Mouse (Mus musculus) brain, embryonic 14.5 days (tissue): ENCODE results near the gene Dpyd. TPM values are rescaled to one million over a fixed set of nuclear protein-coding genes. Genes with fewer than 3 reads are reported as not detected.
A peak's percentile ranks its signal among the peaks of the same experiment; 100 is the strongest.

ENCODE experiments used
- DNase-seq: peaks from one replicate; pipeline ENCODE4 v3.0.0-alpha.2; 2011; ENCODE audit warnings: low read depth
- CTCF ChIP-seq: fragments of 200-500 bp; IDR thresholded peaks from 2 replicates; pipeline ENCODE4 v1.5.1; 2012; ENCODE audit warnings: inconsistent platforms, mild to moderate bottlenecking, moderate library complexity, borderline replicate concordance; ENCODE audit not compliant: insufficient read depth, insufficient read length; ENCODE audit errors: extremely low read depth
- POLR2A ChIP-seq: fragments of 200-500 bp; IDR thresholded peaks from 2 replicates; pipeline ENCODE4 v1.6.1; 2012; ENCODE audit warnings: mild to moderate bottlenecking, inconsistent platforms, borderline replicate concordance; ENCODE audit not compliant: poor library complexity, insufficient read depth, insufficient read length, severe bottlenecking; ENCODE audit errors: extremely low read depth
- polyA plus RNA-seq: library from polyadenylated mRNA; depleted of rRNA; stranded (reverse); fragments of >200 nt; gene quantifications from 2 replicates; pipeline ENCODE4 v1.2.3, GENCODE M21; 2012

The Dpyd gene
- polyA plus RNA-seq, 1 experiment = 2.2 TPM

GRCm38 (mm10) chr3:118680803-118681202 lies 118.9 kb downstream of the Dpyd start:
- TF ChIP-seq CTCF = peak; percentile 14; the same call in 1 of the 2 replicates
- no peak for TF ChIP-seq POLR2A
- peak; percentile 52 for DNase-seq

GRCm38 (mm10) chr3:118750269-118750668 lies 188.3 kb downstream of the Dpyd start:
- DNase-seq = no peak
- TF ChIP-seq POLR2A = no peak
- TF ChIP-seq CTCF = no peak

DNA sequence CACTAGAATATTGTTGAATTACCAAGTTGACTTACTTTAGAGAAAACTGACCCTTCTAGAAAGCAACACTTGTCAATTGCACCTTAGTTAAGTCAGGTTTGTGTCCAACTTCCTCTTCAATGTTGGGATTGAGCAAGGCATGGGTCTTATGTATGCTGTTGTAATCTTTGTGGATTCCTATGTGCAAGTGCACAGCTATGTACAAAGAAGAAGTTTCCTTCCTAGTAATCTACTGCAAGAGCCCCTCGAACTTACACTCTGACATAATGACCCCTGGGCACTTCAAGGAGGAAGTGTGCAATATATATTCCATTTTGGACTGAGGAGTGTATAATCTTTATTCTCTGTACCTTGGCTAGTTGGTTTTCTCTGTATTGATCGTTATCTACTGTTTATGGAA lies 191.7 kb downstream of the Dpyd start:
- DNase-seq = no peak
- no peak for TF ChIP-seq CTCF
- no peak for TF ChIP-seq POLR2A

- TF ChIP-seq CTCF (no peak), POLR2A (no peak)
- peak; percentile 49 for DNase-seq
Measured at GRCm38 (mm10) chr3:118756099-118756498, 194.2 kb downstream of the Dpyd start.

GRCm38 (mm10) chr3:118812885-118813284 lies 251.0 kb downstream of the Dpyd start:
- TF ChIP-seq CTCF (no peak), POLR2A (no peak)

GRCm38 (mm10) chr3:118850613-118851527 lies 288.9 kb downstream of the Dpyd start:
- TF ChIP-seq CTCF (no peak), POLR2A (no peak)
- DNase-seq = peak; percentile 15

More at GRCm38 (mm10) chr3:118812885-118813284, 251.0 kb downstream of the Dpyd start:
- DNase-seq = no peak

DNA sequence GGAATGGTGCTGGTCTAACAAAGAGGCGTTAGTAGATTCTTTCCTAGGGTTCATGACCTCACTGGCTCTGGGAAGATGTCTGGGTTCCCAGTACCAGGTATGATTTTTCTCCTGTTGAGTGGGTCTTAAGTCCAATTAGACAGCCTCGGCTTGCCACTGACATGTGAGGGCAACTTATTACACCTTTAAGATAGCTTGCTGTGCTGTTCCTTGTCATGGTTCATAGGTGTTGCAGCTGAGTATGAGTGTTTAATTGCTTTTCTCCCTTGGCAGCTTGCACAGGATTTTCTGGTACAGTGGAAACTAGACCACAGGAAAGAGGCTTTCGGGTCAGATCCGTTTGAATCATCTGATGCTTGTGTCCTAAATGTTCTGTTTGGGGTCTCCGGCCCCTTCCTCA lies 290.8 kb downstream of the Dpyd start:
- peak; percentile 11 for DNase-seq
- no peak for TF ChIP-seq CTCF
- no peak for TF ChIP-seq POLR2A

GRCm38 (mm10) chr3:118855411-118855810 lies 293.5 kb downstream of the Dpyd start:
- peak; percentile 71 for DNase-seq
- TF ChIP-seq CTCF (no peak), POLR2A (no peak)

GRCm38 (mm10) chr3:118869113-118870107 lies 307.5 kb downstream of the Dpyd start:
- TF ChIP-seq POLR2A (no peak), CTCF (no peak)
- no peak for DNase-seq

DNA sequence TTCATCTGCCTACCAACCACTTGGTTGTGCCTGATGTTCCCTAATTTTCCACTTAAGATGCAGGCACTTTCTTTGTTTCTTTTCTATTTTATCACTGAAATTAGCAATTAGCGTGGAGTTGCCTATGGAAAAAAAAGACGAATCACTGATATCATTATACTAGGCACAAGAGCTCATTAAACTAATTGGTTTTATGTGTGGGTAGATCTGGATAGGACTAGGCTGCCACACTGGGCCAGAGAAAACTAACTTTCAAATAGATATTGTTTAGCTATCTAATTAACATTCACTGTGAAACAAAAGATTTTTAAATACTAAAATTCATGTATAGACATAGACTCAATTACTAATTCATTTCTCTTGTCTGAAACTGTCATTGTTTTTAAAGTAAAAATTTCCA lies 313.9 kb downstream of the Dpyd start:
- no peak for TF ChIP-seq CTCF
- TF ChIP-seq POLR2A = no peak
- DNase-seq = peak; percentile 54

DNA sequence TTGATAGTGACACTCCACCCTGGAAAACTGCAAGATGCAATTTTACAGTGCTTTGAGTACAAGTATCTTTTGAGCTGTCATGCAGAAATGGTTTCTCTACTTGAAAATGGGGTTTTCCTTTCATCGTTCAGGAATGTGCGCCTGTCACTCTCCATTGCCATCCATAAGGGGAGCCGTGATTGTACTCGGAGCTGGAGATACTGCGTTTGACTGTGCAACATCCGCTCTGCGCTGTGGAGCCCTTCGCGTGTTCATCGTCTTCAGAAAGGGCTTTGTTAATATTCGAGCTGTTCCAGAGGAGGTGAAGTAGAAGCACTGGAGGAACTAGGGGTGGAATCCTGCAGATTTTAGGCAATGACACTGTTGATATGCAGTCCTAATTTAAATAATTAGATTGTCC lies 337.1 kb downstream of the Dpyd start:
- TF ChIP-seq CTCF (no peak), POLR2A (no peak)
- DNase-seq = peak; percentile 75
